Mouse (Mus musculus) A20 (cell line): ENCODE measurements around the gene Pank2.

Experiments used
- DNase-seq: peaks from one replicate; pipeline ENCODE4 v3.0.0-alpha.2; 2011; ENCODE audit warnings: low read depth, low spot score

Gene Pank2

GRCm38 (mm10) chr2:131323675-131324074 is 61.4 kb downstream of the Pank2 start:
- DNase-seq, result no peak

- DNase-seq, result no peak
Measured at GRCm38 (mm10) chr2:131326044-131326443, 63.7 kb downstream of the Pank2 start.

GRCm38 (mm10) chr2:131328981-131329380 is 66.7 kb downstream of the Pank2 start:
- peak; percentile 27 for DNase-seq

DNA sequence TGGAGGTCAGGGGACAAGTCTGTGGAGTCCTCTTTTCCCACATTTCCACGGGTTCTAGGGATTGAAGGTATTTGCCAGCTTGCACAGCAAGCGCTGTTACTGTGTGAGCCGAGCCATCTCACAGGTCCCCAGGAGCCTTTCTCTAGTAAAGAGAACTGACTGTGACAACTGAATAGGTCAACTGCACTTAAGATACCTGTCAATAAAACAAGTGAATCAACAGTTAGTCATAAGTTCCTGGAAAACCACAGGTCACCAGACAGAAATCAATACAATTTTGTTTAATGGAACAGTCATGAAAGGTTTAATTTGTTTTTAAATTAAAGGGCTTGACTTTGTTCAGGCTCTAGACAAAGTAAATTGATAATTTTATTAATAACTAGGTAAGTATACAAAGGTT is 68.3 kb downstream of the Pank2 start:
- DNase-seq, result no peak

DNA sequence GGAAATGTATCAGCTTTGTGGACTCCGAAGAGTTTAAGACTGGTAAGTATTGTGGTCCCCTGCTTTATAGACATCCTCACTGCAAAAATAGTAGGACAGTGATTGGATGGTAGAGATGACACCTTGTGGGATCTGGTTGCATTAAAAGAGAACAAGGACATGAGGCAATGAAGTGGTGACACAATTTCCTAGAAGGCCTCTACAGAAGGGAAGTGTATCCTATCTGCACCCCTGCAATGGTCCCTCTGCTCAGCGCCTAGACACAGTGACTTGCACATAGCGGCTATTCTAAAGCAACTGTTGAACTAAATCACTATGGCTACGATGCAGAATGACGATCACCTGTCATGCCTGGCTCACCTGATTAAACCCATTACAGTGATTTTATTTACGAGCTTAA is 75.3 kb downstream of the Pank2 start:
- DNase-seq, result no peak

DNA sequence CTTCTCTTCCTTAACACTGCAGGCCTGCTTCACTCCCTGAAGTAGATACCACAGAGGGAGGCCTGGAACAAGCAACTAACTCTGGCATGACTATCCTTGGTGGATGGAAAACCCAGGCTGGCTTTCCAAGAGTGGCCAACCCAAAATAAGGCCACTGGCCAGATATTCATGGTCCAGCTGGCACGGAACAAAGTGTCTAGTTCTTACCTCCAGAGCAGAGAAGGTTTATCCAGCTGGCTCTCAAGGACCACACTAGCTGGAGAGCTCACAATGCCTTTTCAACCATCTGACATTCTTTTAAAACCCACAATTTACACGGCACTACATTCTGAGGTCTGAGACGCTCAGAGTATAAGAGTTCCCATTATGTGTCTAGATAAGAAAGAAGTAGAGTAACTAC is 82.2 kb downstream of the Pank2 start:
- DNase-seq, result no peak

GRCm38 (mm10) chr2:131345556-131345955 is 83.3 kb downstream of the Pank2 start:
- no peak for DNase-seq
